Mouse (Mus musculus): ENCODE measurements at regions not wholly inside any gene's neighbourhood (a gene's known extent, or its start where the extent isn't known, plus 50 kb on each side); places are given as distances from the start of the nearest gene placed in this dataset.
"Not testable (repeated sequence)": the region's sequence is repeated elsewhere in the genome, so short reads cannot be mapped to it uniquely, and the experiment has no call there.

GRCm38 (mm10) chr6:140816359-140816758, 87.3 kb downstream of the Gm11077 start:
- no peak for DNase-seq (ENCODE audit: extremely low read depth, insufficient read length, low spot score)

- no peak for DNase-seq (ENCODE audit: extremely low read depth, insufficient read length, low spot score)
These were observed 87.7 kb downstream of the Gm11077 start for GRCm38 (mm10) chr6:140816831-140817230.

GRCm38 (mm10) chr6:140819451-140819878, 90.4 kb downstream of the Gm11077 start:
- no peak for DNase-seq (ENCODE audit: extremely low read depth, insufficient read length, low spot score)

DNA sequence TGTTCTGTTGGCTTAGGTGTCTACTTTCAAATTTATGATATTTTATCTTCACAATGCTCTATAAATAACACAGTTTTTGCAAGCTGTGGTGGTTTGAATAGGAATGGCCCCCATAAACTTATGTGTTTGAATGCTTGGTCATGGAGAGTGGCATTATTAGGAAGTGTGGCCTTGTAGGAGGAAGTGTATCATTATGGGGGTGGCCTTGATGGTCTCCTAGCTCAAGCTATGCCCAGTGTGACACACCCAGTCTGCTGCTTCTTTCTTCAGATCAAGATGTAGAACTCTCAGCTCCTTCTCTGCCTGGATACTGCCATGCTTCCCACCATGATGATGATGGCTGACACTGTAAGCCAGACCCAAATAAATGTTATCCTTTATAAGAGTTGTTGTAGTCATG, 97.4 kb downstream of the Gm11077 start:
- DNase-seq (ENCODE audit: extremely low read depth, insufficient read length, low spot score): no peak

- no peak for DNase-seq (ENCODE audit: extremely low read depth, insufficient read length, low spot score)
These were observed 98.6 kb downstream of the Gm11077 start for GRCm38 (mm10) chr6:140827651-140828050.

DNA sequence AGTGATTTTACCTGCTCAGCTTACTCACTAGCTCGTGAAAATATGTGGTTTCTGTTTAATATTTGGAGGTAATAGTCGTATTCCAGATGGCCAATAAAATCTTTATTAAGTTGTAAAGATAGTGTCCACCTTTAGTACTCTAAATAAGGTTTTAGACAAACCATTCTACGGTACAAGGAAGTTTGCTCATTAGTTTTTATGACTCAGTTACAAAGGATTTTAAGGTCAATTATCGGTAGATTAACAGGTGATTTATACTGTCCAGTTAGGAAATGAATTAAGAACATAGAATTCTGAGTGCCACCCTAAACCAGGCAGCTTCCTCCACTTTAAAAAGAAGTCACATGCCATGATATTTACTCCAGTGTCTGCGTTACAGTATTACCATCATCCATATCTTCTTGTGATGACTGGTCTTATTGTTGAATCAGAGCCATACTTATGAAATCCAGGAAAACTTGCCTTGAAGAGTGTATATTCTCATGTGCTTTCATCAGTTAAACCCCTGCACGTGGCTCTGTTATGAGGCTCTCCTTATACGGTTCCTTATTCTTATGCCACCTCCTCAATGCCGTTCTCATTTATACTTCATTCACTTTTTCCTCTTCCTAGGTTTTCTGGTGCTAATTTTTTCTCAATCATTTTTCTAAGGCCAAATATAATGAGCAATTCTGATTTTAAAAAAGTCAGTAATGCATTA, 114.4 kb downstream of the Gm11077 start:
- no peak for DNase-seq (ENCODE audit: extremely low read depth, insufficient read length, low spot score)

DNA sequence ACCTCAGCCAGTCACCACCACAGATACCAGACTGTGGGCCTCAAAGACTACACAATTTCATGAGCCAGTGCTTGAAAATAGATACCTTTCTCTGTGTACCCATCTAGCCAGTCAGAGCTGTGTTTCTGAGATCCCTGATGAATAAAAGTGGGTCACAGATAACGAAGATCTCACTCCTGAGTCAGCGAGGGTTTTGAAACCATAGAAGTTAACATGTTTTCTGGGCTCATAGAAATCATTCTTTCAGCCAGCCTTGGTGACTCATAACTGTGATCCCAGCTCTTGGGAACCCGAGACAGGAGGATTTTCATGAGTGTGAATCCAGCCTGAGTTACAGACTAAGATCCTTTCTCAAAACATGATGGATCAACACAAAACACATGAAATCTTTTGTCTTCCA, 118.1 kb downstream of the Gm11077 start:
- DNase-seq (ENCODE audit: extremely low read depth, insufficient read length, low spot score): no peak

DNA sequence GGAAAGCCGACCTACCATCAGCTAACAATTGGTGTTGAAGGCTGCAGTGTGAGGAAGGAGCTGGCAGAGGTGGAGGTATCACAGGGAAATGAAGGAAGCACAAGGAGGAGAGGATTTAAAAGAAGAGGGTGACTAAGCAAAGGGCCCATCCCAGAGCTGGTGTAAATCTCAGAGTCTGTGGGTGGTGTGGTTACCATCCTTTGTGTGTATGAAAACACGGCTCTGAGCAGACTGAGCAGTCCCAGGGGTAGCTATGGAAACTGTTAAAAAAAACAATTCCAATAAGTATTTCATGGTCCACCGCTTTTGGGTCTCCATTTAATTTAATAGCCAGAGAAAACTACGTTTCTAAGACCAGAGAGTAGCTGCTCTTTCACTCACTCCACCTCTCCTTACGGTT, 123.3 kb downstream of the Gm11077 start:
- no peak for DNase-seq (ENCODE audit: extremely low read depth, insufficient read length, low spot score)

- DNase-seq (ENCODE audit: extremely low read depth, insufficient read length, low spot score): peak; percentile 18
These were observed 124.4 kb downstream of the Gm11077 start for GRCm38 (mm10) chr6:140853508-140853907.

DNA sequence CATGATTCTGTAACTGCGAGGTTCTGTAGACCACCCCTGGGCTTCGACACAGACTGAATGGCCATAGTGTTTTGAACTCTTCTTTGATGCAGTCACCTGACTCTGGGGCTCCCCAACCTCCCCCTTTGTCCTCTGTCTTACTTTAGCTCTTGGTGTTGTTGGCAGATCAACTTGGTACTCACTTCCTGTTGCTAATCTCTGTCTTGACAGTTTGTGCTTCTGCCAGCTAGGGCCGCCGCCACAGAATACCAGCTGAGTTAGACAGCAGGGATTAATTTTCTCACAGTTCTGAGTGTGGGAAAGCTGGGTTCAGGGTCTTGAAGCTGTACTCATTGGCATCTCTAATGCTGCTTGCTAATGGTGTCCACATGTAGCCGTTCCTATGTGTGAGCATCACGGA, 125.6 kb downstream of the Gm11077 start:
- no peak for DNase-seq (ENCODE audit: extremely low read depth, insufficient read length, low spot score)

DNA sequence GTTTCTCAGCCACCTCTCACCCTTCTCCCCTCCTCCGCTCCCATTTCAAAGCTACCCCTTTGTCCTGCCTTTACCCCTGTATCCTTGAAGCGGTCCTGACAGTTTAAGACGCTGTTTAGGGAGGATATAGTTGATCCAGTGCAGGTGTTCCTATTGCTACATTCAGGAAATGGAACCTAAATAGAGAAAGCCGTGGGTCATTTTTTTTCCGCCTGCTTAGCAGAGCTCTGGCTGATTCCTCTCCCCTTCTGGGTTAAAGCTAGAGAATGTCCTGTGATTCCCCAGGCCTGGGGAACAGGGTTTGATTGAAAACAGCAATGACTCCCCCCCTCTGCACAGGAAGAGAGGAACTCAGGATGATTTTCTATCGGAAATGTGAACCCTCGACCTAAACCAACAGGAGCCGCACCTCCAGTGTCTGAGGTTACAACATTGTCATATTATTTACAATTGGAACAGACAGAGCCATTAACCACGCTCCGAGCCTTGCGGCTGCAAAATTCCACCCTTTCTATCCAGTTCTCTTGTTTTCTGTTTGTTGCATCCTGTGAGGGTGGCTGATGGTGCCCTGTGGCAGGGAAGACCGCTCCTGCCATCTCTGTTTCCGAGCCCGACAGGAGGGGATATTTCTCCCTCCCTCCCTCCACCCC, 127.5 kb downstream of the Gm11077 start:
- DNase-seq (ENCODE audit: extremely low read depth, insufficient read length, low spot score): no peak

DNA sequence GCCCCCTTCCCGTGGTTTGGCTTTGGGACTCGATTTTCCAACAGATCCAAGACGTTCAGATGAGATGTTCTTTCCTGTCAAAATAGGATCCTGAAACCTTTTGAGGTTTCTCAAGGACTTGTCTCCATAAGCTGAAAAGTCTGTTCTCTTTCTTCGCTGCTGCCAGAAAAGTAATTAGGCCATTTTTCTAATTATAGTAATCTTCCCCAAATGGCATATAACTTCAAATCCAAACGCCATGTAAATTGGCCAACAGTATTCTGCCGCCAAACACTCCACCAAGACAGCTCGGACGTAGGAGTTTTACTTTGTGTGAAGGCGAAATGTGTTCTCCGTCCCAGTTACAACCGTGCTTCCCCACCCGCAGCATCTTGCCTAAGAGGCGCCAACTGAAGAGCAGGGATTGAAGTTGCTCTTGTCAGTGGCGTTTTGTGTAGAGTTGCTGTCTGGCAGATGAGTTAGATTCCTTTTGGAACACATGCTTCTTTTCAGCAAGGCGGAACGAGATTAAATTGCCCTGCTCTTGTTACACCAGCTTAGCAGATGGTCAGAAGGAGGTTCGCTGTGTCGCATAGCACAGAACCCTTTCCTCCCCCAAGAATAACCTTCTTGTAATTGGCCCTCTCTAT, 128.1 kb downstream of the Gm11077 start:
- no peak for DNase-seq (ENCODE audit: extremely low read depth, insufficient read length, low spot score)

DNA sequence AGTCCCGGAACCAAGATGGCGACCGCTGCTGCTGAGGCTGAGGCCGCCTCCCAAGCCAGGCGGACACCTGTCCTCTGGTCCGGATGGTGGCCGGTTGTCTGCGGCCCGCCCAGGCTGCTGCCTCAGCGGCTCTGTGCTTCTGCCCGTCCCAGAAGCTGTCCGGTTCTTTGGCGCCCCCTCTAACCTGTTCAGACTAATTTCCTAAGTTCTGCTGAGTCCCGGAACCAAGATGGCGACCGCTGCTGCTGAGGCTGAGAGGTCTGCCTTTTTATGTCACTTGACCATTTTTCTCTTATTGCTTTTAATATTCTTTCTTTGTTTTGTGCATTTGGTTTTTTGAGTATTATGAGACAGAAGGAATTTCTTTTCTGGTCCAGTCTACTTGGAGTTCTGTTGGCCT, 140.4 kb downstream of the Gm11077 start:
- not testable (repeated sequence) for DNase-seq (ENCODE audit: extremely low read depth, insufficient read length, low spot score)

DNA sequence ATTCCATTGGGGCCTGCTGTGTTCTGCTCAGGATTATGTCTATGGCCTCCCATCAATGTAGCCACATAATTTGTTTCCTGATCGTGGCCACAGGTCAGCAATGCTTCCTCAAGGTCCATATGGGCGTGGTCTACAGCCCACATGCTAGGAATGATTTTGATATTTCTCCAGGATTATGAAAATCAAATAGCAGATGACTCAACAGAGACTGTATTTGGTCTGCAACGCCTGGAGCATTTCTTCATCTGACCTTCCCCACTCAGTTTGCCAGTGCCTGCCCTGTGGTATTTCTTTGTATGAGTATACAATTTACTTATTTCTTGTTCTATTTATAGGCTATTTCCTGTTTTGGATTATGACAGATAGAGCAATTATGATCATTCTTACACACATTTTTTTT, 145.7 kb downstream of the Gm11077 start:
- peak; percentile 33 for DNase-seq (ENCODE audit: extremely low read depth, insufficient read length, low spot score)

DNA sequence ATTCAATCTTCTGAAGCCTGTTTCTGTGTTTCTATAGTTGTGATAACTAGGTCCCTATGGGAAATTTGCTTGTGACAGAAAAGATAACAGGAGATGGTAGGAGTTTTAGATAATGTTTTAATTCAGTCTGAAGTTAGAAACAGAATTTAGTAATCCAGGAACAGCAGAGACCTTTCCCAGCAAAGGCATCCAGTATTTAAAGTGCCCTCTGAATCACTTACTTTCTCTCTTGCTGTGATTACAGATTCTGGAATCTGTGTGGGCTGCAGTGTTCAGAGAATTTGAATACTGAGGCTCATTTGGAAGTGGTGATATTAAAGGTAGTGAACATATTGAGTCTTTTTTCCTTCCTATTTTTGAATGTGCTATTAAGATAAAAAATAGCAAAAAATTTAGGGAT, 154.6 kb downstream of the Gm11077 start:
- DNase-seq (ENCODE audit: extremely low read depth, insufficient read length, low spot score): no peak

GRCm38 (mm10) chr6:140888610-140889009, 159.5 kb downstream of the Gm11077 start:
- DNase-seq (ENCODE audit: extremely low read depth, insufficient read length, low spot score): no peak

DNA sequence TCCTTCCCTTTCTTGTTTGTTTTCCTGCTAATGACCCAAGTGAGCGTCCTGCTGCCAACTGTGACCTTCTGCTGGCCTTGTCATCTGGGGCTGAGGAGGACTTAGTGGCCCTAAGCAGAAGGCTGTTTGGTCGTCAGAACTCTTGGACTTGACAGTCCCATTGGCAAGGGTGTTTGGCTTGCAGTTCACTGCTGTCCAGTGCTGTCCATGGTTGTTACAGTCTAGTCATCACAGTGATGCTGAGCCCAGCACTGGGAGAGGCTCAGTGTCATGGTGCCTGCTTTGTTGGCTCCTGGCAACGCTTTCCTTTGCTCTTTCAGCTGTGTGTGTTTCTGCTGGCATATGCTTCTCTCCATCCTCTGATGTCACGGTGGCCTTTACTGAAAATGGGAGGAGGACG, 161.0 kb downstream of the Gm11077 start:
- DNase-seq (ENCODE audit: extremely low read depth, insufficient read length, low spot score): no peak

GRCm38 (mm10) chr6:140890591-140890990, 161.5 kb downstream of the Gm11077 start:
- no peak for DNase-seq (ENCODE audit: extremely low read depth, insufficient read length, low spot score)

DNA sequence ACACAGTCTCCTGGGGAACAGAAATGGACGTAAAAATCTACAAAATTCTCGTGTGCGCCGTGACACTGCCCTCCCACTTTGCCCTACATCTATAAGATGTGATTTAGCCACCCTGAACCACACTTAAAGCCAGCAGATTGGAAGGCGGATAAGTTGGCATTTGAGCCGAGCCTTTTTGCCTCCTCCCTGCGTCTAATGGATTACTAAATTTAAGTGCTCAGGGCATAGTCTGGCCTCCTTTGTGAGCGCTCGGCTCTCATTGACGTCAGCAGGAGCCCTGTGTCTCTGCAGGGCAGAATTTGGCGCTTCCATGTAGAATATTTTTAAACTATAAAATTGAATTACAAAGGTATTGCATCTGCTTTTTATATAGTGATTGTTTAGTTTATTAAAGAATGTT, 165.4 kb downstream of the Gm11077 start:
- peak; percentile 22 for DNase-seq (ENCODE audit: extremely low read depth, insufficient read length, low spot score)

- no peak for DNase-seq (ENCODE audit: extremely low read depth, insufficient read length, low spot score)
These were observed 166.4 kb downstream of the Gm11077 start for GRCm38 (mm10) chr6:140895441-140895840.

- no peak for DNase-seq (ENCODE audit: extremely low read depth, insufficient read length, low spot score)
These were observed 168.0 kb downstream of the Gm11077 start for GRCm38 (mm10) chr6:140897111-140897510.

Data from 3134 (cell line).